Mouse (Mus musculus): ENCODE data around the gene Ttll7.

GRCm38 (mm10) chr3:146994670-146995415, 142.7 kb downstream of the Ttll7 start:
- TF ChIP-seq GATA1 (IDR thresholded peaks at IDR 0.05; ENCODE audit: borderline replicate concordance, low read length) (no peak), FLI1 (IDR thresholded peaks at IDR 0.05; ENCODE audit: low read length) (no peak)
